Mouse (Mus musculus) midbrain, embryonic 13.5 days (tissue): ENCODE measurements around the gene Efhc2. TPM values are rescaled to one million over a fixed set of nuclear protein-coding genes. Genes with fewer than 3 reads are reported as not detected.
A peak's percentile ranks its signal among the peaks of the same experiment; 100 is the strongest.

Experiments
- ATAC-seq: fragments of 200-750 bp; cut with Nextera tagmentation; 2 replicates; pipeline ENCODE4 v1.8.0; 2017; ENCODE audit warnings: mild to moderate bottlenecking, moderate TSS enrichment, moderate library complexity
- H3K27ac ChIP-seq: fragments of 300-500 bp; sonication (generic); 2 replicates; pipeline ENCODE4 v1.5.1; 2015; ENCODE audit warnings: inconsistent platforms, mild to moderate bottlenecking, moderate library complexity
- H3K27me3 ChIP-seq: fragments of 300-500 bp; sonication (generic); 2 replicates; pipeline ENCODE4 v1.6.1; 2015; ENCODE audit warnings: mild to moderate bottlenecking, inconsistent platforms
- H3K36me3 ChIP-seq: fragments of 300-500 bp; sonication (generic); 2 replicates; pipeline ENCODE4 v1.6.1; 2015; ENCODE audit warnings: mild to moderate bottlenecking, inconsistent platforms
- H3K4me1 ChIP-seq: fragments of 300-500 bp; sonication (generic); replicated peaks from 2 replicates; pipeline ENCODE4 v1.6.1; 2015; ENCODE audit warnings: inconsistent platforms
- H3K4me2 ChIP-seq: fragments of 300-500 bp; sonication (generic); replicated peaks from 2 replicates; pipeline ENCODE4 v1.6.1; 2015; ENCODE audit warnings: moderate library complexity, mild to moderate bottlenecking, inconsistent platforms
- H3K4me3 ChIP-seq: fragments of 300-500 bp; sonication (generic); replicated peaks from 2 replicates; pipeline ENCODE4 v1.5.1; 2015; ENCODE audit warnings: mild to moderate bottlenecking, inconsistent platforms
- H3K9ac ChIP-seq: fragments of 300-500 bp; sonication (generic); replicated peaks from 2 replicates; pipeline ENCODE4 v1.6.1; 2015; ENCODE audit warnings: mild to moderate bottlenecking, inconsistent platforms
- H3K9me3 ChIP-seq: fragments of 300-500 bp; sonication (generic); 2 replicates; pipeline ENCODE4 v1.6.1; 2016; ENCODE audit warnings: mild to moderate bottlenecking, inconsistent platforms
- WGBS: fragments of 180-500 bp; shearing (Covaris S2); methylation state at CpG from one replicate; pipeline ENCODE4 v1.1.7; 2015; 5-methylcytosine and 5-hydroxymethylcytosine counted together
- polyA plus RNA-seq: library from polyadenylated mRNA; unstranded; fragments of >200 nt; fragmentation: Nextera tagmentation; extraction: Ambion mirVana; gene quantifications from 2 replicates; pipeline ENCODE4 v1.2.1, GENCODE M21; 2015

Efhc2 gene
- polyA plus RNA-seq = 0.79 and 1.1 TPM in 2 replicates

DNA sequence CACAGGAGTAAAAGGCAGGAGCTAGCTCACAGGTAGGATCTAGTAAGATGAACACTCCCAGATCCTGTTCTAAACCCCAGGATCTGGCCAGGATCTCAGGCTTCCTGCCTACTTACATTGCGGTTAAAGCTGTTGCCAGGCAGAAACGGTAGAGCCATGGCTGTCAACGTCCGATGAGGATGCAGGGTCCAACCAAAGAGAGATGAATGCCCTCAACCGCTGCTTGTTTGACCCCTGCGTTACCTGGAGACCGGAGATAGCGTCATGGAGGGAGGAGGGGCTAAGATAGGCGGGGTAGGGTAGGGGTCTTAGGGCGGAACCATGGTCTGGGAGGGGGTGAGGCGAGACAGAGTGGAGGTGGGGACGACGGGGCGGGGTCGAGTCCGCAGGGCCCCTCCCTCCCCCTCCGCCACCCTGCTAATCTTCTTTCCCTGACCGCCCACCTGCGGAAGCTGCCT, at the start of gene Efhc2:
Gene Efhc2 (minus strand): TSS at position 243 of the 458 bp plus-strand sequence.
- H3K27ac ChIP-seq = no peak within 1 kb of the TSS
- H3K27me3 ChIP-seq = no peaks in the 10 kb centered on the region
- ATAC-seq = peak; percentile 77
- no peaks in the 10 kb centered on the region for H3K36me3 ChIP-seq
- H3K4me3 ChIP-seq = peak within 1 kb of the TSS; percentile 38
- H3K4me1 ChIP-seq = no peaks in the 10 kb centered on the region
- WGBS = 14% methylated on average over 17 of the region's 19 CpGs
- peak within 1 kb of the TSS; percentile 58 for H3K4me2 ChIP-seq
- H3K9ac ChIP-seq = peak within 1 kb of the TSS; percentile 49; the same call in 1 of the 2 replicates
- H3K9me3 ChIP-seq = no peaks in the 10 kb centered on the region

DNA sequence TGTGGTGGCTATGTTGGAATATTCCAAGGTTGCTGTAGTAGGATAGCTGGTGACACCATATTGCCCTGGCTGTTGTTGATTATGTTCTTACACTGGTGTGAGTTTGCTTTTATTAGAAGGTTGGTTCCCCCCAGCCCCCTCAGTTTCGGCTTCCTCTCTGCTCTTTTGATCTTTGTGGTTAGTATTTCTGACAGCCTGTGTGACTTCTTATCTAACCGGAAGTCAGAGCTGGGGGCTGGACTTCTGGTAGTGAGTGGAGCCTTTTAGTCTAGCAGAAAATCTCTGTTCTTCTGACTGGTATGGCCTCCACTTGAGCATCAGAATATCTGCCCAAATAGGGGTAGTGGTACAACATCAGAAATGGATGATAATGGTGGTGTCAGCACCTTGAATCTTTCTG, 45.9 kb upstream of the Efhc2 start:
- no peaks in the 10 kb centered on the region for H3K4me1 ChIP-seq
- H3K9me3 ChIP-seq = no peaks in the 10 kb centered on the region
- H3K9ac ChIP-seq = no peak overlapping the region
- H3K27ac ChIP-seq = no peak overlapping the region
- H3K36me3 ChIP-seq = no peaks in the 10 kb centered on the region
- WGBS = 83% methylated on average over 2 of the region's 2 CpGs
- no peak for ATAC-seq
- no peak overlapping the region for H3K4me3 ChIP-seq
- no peak overlapping the region for H3K4me2 ChIP-seq
- H3K27me3 ChIP-seq = no peaks in the 10 kb centered on the region

- no peaks in the 10 kb centered on the region for H3K4me1 ChIP-seq
- H3K4me2 ChIP-seq = no peak overlapping the region
- H3K27ac ChIP-seq = no peak overlapping the region
- 97% methylated on average over 3 of the region's 3 CpGs for WGBS
- H3K4me3 ChIP-seq = no peak overlapping the region
- H3K9me3 ChIP-seq = no peaks in the 10 kb centered on the region
- no peaks in the 10 kb centered on the region for H3K27me3 ChIP-seq
- H3K36me3 ChIP-seq = no peaks in the 10 kb centered on the region
- ATAC-seq = no peak
- H3K9ac ChIP-seq = no peak overlapping the region
Observed at GRCm38 (mm10) chrX:17300349-17300880, 18.8 kb downstream of the Efhc2 start.

GRCm38 (mm10) chrX:17283899-17284298, 35.3 kb downstream of the Efhc2 start:
- no peak overlapping the region for H3K9ac ChIP-seq
- ATAC-seq = no peak
- H3K27ac ChIP-seq = no peak overlapping the region
- no peaks in the 10 kb centered on the region for H3K36me3 ChIP-seq
- no peaks in the 10 kb centered on the region for H3K9me3 ChIP-seq
- H3K4me1 ChIP-seq = no peaks in the 10 kb centered on the region
- 77% methylated on average over 2 of the region's 2 CpGs for WGBS
- no peak overlapping the region for H3K4me3 ChIP-seq
- H3K27me3 ChIP-seq = no peaks in the 10 kb centered on the region
- H3K4me2 ChIP-seq = no peak overlapping the region

DNA sequence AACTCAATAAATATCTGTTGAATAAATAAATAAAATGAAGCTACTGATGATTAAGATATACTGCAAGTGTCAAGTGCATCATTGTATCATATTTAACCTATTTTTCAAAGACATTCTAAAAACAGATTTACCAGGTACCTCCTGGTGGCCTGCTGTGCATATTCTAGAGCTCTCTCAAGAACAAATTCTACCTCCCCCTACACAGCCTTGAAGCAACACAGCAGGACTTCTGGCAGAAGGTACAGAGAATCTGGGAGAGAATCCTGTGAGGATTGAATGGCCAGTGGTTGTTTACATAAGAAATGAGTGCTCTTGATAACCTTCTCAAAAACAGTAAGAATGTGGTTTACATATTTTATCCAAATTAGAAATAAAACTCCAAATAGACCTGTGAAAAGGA, 94.0 kb downstream of the Efhc2 start:
- no peaks in the 10 kb centered on the region for H3K9me3 ChIP-seq
- H3K27ac ChIP-seq = no peak overlapping the region
- H3K36me3 ChIP-seq = no peaks in the 10 kb centered on the region
- no peak for ATAC-seq
- no peak overlapping the region for H3K4me3 ChIP-seq
- no peak overlapping the region for H3K4me2 ChIP-seq
- no peaks in the 10 kb centered on the region for H3K27me3 ChIP-seq
- no peak overlapping the region for H3K9ac ChIP-seq
- H3K4me1 ChIP-seq = no peaks in the 10 kb centered on the region

DNA sequence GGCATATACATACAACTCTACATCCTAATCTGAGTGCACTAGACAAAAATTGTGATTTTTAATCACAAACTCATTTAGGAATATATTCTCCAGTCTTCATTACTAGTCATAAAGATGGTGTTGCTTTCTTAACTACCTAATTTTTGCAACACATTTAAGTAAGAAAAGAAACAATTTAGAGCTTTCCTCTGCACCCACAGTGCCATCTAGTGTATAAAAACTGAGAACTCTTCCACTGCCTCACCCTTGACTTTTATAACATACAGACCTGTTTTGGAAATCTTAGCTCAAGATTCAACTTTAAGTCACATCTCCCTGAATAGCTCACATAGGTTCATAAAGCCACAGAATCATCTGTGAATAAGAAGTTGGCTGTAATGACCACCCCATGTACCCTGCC, 101.7 kb downstream of the Efhc2 start:
- Histone ChIP-seq H3K9ac (no peak overlapping the region), H3K4me1 (no peaks in the 10 kb centered on the region), H3K9me3 (no peaks in the 10 kb centered on the region), H3K36me3 (no peaks in the 10 kb centered on the region), H3K4me2 (no peak overlapping the region), H3K4me3 (no peak overlapping the region), H3K27me3 (no peaks in the 10 kb centered on the region), H3K27ac (no peak overlapping the region)
- ATAC-seq = no peak

DNA sequence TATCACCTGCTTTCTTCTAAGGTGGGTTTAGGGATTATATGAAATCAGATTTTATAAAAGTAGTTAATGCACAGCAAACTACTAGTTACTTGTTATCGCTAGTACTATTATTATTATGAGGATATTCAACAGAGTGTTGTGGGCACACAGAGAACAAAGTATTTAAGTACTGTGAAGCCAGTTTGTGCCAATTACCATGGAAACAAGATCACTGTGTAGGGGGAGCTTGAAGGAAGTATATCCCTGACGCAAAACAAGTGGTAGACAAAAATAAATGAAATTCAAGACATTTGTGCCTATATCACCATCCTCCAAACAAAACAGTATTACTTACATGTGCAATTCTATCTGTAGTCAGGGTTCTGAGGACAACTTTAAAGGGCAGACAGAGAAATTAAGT, 105.7 kb downstream of the Efhc2 start:
- no peak for ATAC-seq
- Histone ChIP-seq H3K9me3 (no peaks in the 10 kb centered on the region), H3K4me2 (no peak overlapping the region), H3K4me1 (no peaks in the 10 kb centered on the region), H3K27me3 (no peaks in the 10 kb centered on the region), H3K36me3 (no peaks in the 10 kb centered on the region), H3K9ac (no peak overlapping the region), H3K4me3 (no peak overlapping the region), H3K27ac (no peak overlapping the region)
- 83% methylated on average over 2 of the region's 2 CpGs for WGBS

GRCm38 (mm10) chrX:17175748-17176147, 143.4 kb downstream of the Efhc2 start:
- no peak overlapping the region for H3K4me3 ChIP-seq
- H3K9me3 ChIP-seq = no peaks in the 10 kb centered on the region
- no peaks in the 10 kb centered on the region for H3K27me3 ChIP-seq
- H3K9ac ChIP-seq = no peak overlapping the region
- no peak overlapping the region for H3K4me2 ChIP-seq
- H3K36me3 ChIP-seq = no peaks in the 10 kb centered on the region
- no peaks in the 10 kb centered on the region for H3K4me1 ChIP-seq
- no peak for ATAC-seq
- 81% methylated on average over 3 of the region's 3 CpGs for WGBS
- H3K27ac ChIP-seq = no peak overlapping the region

- Histone ChIP-seq H3K9me3 (no peaks in the 10 kb centered on the region), H3K9ac (no peak overlapping the region), H3K4me3 (no peak overlapping the region), H3K4me1 (no peaks in the 10 kb centered on the region), H3K27ac (no peak overlapping the region), H3K36me3 (no peaks in the 10 kb centered on the region), H3K27me3 (no peaks in the 10 kb centered on the region), H3K4me2 (no peak overlapping the region)
- no peak for ATAC-seq
- 53% methylated on average over 1 of the region's 1 CpGs for WGBS
Observed at GRCm38 (mm10) chrX:17165638-17166037, 153.5 kb downstream of the Efhc2 start.
